Mouse (Mus musculus): ENCODE measurements around the gene Cd6.

Cd6 gene

DNA sequence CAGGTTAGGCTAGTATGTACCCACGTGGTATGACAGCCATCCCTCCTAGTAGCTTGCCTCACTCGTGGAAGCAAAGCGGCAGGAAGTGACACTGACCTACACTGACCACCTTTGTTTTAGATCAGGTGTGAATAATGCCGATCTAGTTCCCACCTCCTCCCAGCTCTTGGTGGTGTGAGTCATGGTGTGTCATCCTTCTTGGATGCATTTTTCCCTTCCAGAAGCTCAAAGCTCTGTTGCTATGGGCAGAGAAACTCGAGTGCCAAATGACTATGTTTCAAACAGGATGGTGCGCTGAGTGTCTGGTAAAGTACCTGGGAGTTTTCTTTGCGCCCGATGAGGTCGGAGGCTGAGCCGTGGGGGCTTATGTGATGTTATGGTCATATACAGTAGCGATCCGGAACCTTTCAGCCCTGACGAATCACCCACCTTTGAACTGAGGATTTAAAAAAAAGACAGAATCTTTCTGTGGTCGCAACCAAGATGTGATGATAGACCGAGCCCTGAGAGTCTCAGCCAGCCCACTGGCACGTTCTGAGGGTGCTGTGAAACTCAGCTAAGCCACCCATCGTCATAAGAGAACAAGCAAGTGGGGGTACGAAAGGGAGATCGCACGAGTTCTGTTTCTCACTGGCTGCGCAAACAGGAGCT lies 66.4 kb downstream of the Cd6 start:
- no peak for DNase-seq (ENCODE audit: low spot score in 2 of 2)

DNA sequence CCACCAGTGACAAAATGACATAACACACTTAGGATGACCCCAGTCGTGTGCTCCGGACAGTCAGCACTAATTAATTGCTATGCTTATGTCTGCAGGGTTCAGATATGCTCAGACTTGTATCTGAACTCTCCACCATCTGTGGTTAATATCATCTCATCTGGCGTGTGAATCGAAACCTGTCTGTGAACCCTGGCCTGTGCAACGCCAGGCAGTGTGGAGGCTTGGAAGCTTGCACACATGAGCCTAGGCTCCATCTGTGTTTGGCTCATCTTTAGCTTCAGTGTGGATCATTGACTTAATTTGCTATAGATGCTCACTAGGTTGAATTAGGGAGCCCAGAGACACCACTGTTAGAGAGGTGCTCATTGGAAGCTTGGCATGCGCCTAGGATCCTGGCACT lies 67.4 kb downstream of the Cd6 start:
- DNase-seq (ENCODE audit: low spot score in 2 of 2) = no peak

DNA sequence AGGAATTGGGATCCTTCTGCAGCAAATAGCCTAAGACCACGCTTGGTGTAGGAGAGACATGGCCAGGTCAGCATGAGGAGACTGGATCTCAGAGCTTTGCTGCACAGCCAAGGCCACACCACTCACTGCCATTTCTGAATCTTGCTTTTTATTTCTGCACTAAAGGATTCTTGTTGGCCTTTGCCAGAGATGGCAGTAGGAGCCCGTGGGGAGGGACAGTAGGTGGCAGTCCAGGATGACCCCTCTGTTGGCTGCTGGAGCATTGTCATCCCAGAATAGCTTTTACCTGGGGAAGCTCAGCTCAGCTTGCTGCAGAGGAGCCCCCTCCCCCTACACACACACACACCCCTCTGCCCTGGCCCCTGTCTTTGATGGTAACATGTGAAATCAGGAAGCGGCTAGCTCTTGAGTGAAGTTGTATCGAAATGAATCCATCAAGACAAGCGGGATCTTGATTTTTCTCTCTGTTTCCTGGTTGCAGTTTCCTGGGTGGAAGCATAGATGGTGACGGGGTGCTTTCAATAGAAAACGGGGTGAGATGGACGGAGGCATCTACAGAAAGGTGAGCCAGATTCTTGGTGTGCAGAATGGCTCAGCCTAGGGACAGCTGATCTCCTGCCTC lies 68.0 kb downstream of the Cd6 start:
- DNase-seq (ENCODE audit: low spot score in 2 of 2) = no peak

DNA sequence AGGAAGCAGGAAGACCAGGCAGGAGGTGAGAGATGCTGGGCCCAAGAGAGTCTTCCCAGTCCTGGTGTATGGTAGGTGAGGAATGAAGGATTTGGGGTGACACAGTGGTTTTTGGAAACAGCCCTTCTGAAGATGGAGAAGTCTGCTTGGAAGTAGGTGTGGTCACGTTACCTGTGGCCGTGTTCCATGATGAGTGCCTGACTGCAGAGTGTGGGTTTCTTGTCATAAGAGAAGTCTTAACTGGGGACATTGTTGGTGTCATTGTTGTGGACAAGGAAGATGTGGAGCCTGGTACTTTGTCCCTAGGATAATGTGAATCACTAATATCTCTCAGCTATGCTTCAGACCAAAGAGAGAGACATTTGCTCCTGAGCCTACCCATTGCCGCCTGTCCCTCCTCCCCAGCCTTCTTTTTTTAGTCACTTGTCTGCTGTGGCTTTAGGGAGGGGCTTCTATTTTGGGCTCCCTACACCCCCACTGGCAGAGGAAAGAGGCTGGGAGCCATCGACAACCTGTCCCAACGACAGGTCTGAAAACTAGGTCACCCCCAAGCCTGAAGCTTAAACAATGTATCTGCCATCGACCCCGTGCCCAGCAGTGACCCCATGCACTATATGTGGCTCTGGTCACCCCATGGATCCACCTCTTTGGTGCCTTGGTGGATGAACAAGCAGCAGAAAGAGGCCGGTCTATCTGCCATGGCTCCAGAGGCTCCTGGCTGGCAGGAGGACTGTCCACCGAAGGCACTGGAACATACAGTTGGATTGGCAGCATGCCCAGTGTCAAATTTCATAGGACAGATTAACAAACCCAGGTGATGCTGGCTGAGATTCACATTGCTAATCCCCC lies 69.7 kb downstream of the Cd6 start:
- DNase-seq (ENCODE audit: low spot score in 2 of 2) = no peak

DNA sequence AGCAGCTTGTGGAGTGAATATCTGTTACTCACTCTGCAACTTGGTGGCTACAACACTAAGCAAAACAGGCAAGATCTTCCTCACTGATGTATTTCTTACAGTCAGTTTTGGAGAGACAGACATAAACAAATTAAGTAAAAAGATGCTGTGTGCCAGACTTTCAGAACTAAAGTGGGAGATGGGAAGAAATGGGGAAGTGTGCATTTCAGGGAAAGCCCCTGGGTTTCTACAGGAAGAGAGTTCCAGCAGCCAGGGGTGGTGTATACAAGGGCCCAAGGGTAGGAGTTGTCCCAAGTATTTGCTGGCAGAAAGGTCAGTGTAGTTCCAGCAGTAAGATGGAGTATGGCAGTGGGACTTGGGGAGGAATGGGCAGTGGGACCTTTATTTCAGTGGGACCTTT lies 70.3 kb downstream of the Cd6 start:
- no peak for DNase-seq (ENCODE audit: low spot score in 2 of 2)

DNA sequence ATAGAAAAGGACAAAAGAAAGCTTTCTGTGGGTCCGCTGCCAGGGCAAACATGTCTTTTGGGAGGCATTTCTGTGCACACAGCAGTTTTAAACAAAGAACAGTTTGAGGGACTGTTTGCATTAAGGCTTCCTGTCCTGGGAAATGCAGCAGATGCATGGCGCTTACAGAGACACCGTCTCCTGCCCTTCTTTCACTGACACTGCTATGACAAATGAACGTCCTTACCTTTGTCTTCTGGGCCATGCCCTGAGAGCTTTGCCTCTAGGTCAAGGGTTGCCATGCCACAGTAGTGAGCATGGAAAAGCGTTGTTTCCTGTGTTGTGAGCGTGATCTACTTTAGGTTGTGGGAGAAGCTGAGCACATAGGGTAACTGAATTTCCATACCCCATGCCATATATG lies 71.2 kb downstream of the Cd6 start:
- DNase-seq (ENCODE audit: low spot score in 2 of 2) = no peak

DNA sequence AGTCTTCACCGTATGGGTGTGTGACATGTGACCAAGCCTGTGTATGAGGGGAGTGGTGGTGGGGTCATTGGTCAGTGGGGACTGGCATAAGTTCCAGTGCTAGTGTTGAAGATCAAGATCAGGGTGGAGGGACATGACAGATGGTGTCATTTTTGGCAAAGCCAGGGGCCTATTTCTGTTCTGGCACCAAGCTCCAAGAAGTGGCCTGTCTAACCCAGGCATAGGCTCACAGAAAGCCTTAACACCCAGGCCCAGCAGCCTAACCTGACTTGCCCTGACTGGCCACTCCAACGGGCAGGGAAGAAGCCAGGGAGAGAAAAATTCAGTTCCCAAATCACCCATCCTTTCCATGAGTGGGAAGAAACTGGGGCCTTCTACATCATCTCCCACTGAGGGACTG lies 72.3 kb downstream of the Cd6 start:
- DNase-seq (ENCODE audit: low spot score in 2 of 2) = no peak

DNA sequence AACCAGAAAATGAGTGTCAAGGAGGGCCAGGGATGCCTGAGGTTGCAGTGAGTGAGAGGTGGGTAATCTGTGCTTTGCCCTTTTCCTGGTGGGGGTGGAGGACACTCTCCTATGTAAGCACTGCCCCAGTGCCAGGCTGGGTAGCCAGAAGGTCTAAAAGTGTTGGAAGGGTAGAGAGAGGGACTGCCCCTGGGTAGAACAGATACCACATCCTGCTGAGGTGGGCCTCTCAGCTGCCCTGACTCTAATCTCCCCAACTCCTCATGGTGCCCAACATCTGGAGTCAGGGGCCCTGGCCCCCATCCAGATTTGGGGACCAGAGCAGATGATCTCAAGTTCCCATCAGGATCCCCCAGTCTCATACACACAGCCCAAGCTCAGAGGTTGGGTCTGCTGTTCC lies 72.7 kb downstream of the Cd6 start:
- no peak for DNase-seq (ENCODE audit: low spot score in 2 of 2)

DNA sequence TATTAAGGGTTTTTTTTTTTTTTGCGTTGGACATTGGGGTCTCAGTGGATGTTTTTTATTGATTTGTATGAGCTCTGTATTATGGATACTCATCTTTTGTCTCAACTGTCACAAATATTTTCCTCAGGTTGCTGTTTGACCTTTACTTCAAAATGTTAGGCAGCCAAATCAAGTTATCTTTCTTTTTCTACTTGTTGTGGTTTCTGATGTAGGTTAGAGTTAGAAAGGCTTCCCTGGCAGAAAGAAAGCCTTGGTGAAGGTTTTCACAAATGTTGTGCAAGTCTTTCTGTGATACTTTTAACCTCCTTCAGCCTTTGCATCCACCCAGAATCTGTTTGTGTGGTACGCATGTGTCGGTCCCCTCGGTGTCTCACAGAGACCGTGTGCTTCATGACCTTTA lies 77.2 kb downstream of the Cd6 start:
- DNase-seq (ENCODE audit: low spot score in 2 of 2) = no peak

DNA sequence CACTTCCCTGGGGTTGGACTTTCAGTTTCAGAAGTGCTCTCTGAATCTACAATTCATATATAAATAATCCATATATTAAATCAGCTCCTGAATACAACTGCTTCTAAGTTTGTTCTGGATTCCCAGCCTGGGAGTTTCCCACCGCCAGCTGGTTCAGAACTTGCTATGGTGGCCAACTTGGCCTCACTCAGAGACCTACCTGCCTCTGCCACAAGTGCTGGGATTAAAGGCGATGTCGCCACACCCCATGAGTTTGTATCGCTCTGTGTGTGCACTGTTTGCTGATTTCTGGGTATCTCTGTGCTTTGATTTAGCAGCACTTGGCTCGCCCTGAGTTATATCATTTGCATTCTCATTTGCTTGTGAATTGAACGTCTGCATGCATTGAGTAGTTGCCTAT lies 77.8 kb downstream of the Cd6 start:
- DNase-seq (ENCODE audit: low spot score in 2 of 2) = no peak

DNA sequence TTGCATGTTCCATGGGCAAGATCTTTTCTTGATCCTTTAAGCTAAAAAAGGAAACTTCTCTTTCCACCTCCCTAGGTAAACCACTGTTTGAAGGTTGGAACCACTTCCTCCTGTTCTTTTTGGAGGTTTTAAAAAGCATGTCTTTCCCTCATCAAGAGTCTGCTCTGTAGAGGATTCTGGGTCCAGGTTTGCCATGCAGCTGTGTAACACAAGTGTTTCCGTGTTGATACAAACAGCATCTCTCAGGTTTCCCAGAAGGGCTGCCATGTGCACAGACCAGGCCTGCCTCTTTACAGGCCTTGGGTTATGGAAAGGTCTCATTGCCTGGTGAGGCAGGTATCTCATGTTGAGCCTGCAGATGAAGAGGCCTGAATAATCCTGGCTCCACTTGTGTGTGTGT lies 78.3 kb downstream of the Cd6 start:
- DNase-seq (ENCODE audit: low spot score in 2 of 2) = no peak

DNA sequence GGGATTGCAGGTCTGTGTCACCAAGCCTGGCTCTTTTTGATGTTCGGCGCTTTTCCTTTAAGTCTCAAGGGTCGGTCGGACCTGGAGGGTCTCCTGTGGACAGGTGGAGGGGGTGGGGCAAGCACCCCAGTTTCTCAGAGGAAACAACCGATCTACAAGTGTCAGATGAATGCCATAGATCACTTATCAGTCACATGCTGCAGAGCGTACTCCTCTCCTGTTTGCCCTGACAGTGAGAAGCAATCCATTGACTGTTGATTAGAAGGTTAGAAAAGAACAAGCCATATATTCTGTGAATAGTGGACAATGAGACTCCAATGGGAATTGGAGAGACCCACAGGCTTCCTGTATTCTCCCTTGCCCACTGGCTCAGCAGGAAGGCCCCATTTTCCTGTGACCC lies 79.7 kb downstream of the Cd6 start:
- DNase-seq (ENCODE audit: low spot score in 2 of 2) = no peak

DNA sequence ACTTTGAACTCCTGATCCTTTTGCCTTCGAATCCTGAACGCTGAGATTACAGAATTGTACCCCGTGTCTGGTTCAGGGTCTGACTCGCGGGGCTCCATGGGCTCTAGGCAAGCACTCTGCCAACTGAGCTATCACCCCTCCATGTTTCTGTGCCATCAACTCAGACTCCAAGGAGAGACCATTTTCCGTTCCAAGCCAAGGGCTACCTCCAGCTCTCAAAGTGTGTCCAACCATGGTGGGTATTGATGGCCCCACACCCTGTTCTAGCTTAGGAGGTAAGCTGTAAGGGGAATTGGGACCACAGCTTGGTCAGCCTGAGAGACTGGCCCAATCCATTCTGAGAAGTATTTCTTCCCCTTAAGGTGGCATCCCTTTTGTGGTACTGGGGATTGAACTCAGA lies 80.6 kb downstream of the Cd6 start:
- DNase-seq (ENCODE audit: low spot score in 2 of 2) = no peak

DNA sequence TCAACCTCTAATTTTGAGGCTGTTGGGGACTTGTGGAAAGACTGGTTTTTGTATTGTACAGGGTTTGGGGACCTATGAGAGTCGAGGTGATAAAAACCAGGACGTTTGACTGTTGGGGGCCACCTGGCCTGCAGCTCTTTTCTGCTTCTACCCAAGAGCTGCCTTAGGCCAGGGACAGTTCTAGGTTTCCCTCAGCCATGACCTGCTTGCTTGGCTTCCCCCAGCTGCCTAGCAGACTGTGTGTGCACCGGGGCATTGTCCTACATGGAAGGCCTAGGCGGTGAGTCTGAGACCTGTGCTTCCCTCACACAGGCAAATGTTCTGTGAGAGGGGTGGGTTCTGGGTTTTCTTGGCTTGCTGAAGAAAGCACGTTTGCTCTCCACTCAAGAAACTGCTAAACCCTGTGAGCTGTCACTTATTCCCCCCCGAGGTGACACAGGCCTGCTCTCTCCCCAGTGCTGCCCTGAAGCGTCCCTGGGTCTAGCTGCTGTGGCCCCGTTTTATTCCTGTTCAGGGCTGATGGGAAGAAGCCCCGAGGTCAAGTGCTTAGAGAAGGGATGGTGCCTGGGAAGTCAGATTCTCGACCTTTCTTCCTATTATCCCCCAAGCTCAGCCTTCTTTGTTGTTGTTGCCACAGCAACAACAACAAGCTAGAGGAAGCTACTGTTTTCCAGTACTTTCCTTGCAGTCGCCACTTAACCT lies 81.3 kb downstream of the Cd6 start:
- no peak for DNase-seq (ENCODE audit: low spot score in 2 of 2)

DNA sequence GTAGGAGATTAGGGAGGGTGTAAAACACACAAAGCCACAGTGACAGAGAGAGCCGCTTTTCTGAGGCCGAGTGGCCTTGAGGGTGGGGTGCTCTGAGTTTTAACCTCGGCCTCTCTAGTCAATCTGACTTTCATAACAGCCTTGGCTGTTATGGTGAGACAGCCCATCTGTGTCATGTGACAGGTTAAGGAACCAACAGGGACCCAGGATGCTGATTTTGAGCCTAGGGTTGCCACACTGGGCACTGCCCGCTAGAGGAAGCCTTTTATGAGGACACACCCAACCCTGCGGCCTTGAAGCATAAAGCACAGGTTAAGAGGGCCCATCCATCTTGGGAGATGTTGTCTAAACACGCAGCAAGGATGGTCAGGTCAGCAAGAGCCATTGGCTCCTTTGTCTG lies 82.1 kb downstream of the Cd6 start:
- no peak for DNase-seq (ENCODE audit: low spot score in 2 of 2)

DNA sequence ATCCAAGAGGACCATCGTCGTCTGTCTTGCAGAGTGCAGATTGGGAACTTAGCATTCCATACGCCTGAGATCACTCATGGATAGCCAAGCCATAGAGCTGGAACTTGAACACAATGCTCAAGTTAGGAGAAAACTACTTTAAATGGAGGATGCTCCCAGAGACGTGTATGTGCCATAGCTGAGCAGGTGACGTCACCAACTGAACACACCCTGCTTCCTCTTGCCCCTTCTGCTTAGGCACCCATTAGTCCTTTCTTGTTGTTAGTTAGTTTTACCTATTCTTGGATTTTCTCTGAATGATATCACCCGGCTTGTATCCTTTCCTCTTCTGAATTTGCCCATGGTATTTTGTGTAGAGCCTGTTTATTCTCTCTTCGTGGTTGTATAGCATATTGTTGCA lies 82.7 kb downstream of the Cd6 start:
- DNase-seq (ENCODE audit: low spot score in 2 of 2) = no peak

DNA sequence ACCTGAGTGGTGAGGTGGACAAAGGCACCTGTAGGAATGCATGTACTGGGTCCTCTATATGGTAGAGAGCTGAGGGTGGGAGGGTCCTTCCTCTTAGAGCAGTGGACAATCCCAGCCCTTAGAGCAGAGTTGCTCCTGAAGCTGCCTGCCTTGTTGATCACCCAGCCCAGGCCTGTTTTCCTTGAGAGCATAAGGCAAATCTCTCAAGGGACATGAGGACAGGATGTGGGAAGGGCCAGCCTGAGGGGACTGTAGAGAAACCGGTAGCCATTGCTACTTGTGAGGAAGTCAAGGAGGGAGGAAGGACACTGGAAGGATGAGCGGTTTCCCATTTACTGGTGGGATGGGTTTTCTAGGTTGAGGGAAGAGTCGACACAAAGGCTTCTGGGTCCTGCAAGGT lies 87.3 kb downstream of the Cd6 start:
- no peak for DNase-seq (ENCODE audit: low spot score in 2 of 2)

DNA sequence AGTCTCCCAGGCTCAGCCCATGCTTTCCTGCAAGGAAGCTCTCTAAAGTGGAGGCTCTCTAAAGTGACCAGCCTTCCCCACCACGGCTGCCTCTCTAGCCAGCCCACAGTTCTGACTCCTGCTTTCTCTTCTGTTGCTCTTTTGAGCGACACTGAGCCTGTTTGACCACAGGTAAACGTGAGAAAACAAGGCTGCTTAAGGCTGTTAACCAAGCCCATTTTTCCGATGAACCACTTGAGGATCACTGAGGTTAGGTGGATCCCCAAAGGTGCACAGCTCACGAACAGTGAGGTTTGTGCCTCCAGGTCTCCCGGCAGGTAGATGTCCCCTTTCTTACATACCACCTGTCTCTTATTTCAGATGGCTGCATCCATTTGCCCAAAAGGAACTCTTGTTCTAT lies 87.7 kb downstream of the Cd6 start:
- no peak for DNase-seq (ENCODE audit: low spot score in 2 of 2)

DNA sequence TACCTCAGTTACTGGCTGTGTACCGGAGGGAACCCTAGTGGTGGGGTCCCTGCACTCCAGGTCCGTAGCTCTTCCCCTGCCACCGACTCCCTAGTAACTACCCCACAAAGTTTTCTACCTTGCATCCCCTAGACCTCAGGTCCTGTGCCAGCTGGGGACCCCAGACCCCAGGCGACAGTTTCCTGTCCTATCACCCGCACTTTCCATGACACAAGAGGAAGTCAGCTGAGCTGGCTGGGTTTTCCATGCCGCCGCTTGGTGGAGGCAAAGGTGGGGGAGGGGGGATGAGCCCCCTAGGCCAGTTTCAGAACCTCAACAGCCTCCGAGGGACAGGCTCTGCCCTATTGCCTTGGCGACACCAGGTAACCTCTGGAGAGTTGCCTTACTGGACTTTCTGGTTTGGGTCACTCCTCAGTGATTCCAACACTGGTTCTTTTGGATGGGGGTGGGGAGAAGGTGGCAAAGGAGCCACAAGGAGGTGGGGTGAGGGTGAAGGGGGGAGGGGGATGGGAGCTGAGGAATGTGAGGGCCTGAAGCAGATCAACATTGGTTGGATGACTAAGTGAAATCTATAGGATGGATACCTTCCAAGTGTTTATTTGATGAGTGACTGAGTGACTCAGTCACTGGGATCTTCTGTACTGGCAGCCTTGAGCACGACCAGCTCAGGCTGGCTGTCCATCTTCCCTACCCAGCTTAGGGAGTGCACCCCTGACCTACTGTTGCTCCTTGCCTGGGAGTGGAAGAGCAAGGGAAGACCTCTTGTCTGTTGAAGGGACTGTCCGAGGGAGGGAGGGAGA lies 89.0 kb downstream of the Cd6 start:
- no peak for DNase-seq (ENCODE audit: low spot score in 2 of 2)

DNA sequence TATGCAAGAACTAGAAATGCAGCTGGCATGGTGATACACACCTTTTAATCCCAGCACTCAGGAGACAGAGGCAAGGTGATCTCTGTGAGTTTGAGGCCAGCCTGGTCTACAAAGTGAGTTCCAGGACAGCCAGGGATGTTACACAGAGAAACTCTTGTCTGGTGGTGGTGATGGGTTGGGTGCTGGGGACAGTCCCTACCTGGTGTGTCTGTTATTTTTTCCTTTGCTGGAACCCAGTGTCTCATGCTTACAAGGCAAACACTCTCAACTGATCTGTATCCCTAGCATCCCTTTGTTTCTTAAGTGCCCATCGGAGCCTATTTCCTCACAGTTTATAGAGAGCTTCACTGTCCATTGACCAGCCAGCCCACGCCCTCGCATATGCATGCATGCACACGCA lies 89.9 kb downstream of the Cd6 start:
- DNase-seq (ENCODE audit: low spot score in 2 of 2) = no peak

Measured in spleen, postnatal 4 days (tissue).